Comparison of ENCODE assay signal across 15 mouse cellular contexts in genomic region chr12:51693419-51693818, GRCm38 (mm10). TPM values are rescaled to one million over a fixed set of nuclear protein-coding genes. Genes with fewer than 3 reads are reported as not detected.
DNase-seq lines count a peak whose midpoint lies in the region; TF ChIP-seq lines count a peak whose summit lies in the region.
"Had no signal": no experiment of that assay in that cellular context is flagged by ENCODE, and none has a peak within 500 bp of the region (broad histone marks: within the 10 kb centered on the region; RNA-seq: fewer than 3 reads in every experiment).

No protein-coding gene starts in this region.

- no peaks in the 10 kb centered on the region for H3K36me3 ChIP-seq in heart, embryonic 10.5 days
- 0 out of 2 replicates have a peak, but pooled peaks cover 2% of the 10 kb centered on the region for H3K36me3 ChIP-seq in forebrain, embryonic 10.5 days (replicated peaks)
- H3K36me3 ChIP-seq: embryonic facial prominence, embryonic 13.5 days; forebrain, embryonic 12.5 days; midbrain, embryonic 10.5 days had no signal

- intact Hi-C loops in heart, postnatal 36 days (cut with DNase I) = no loop called here

- peaks cover 35% of the 10 kb centered on the region for H3K4me1 ChIP-seq in heart, embryonic 10.5 days
- H3K4me1 ChIP-seq in embryonic fibroblast, embryonic 13.5 days (ENCODE audit: control insufficient read depth, insufficient read depth, low read length) = peaks cover 5% of the 10 kb centered on the region; the same call in 1 of the 2 replicates
- peaks cover 30% of the 10 kb centered on the region for H3K4me1 ChIP-seq in forebrain, embryonic 10.5 days

- no peak for DNase-seq in heart, embryonic 10.5 days (ENCODE audit: low spot score)
- DNase-seq in heart, postnatal 36 days = no peak
- no peak for DNase-seq in layer of hippocampus, adult 2 months (ENCODE audit: low spot score in 2 of 2)
- no peak for DNase-seq in layer of hippocampus, adult 9-10 months (ENCODE audit: low spot score)
- peak; percentile 43 for DNase-seq in 3T3-L1 (ENCODE audit: low read depth, low spot score)
- DNase-seq in urinary bladder, adult 2 months (ENCODE audit: low spot score) = no peak
- no peak for DNase-seq in forebrain, embryonic 10.5 days (ENCODE audit: extremely low spot score, low spot score)
- DNase-seq: adrenal gland, postnatal 25 days; kidney, adult 8-10 months; retina, postnatal 1 day; thymus, postnatal 4 days had no signal

- 76% methylated on average over 3 of the region's 3 CpGs for WGBS in heart, embryonic 10.5 days
- 81% methylated on average over 3 of the region's 3 CpGs for WGBS in forebrain, embryonic 10.5 days

- H3K4me3 ChIP-seq in heart, embryonic 10.5 days = no peak overlapping the region
- no peak overlapping the region for H3K4me3 ChIP-seq in layer of hippocampus, adult 2 months
- no peak overlapping the region for H3K4me3 ChIP-seq in embryonic fibroblast, embryonic 13.5 days (ENCODE audit: insufficient read depth, low read length)
- no peak overlapping the region for H3K4me3 ChIP-seq in forebrain, embryonic 10.5 days
- H3K4me3 ChIP-seq: forebrain, embryonic 12.5 days had no signal

- no peaks in the 10 kb centered on the region for H3K9me3 ChIP-seq in heart, embryonic 10.5 days
- H3K9me3 ChIP-seq in forebrain, embryonic 10.5 days = no peaks in the 10 kb centered on the region
- H3K9me3 ChIP-seq: embryonic facial prominence, embryonic 13.5 days; forebrain, embryonic 12.5 days; midbrain, embryonic 10.5 days had no signal

- TF ChIP-seq POLR2A in embryonic fibroblast, embryonic 13.5 days (IDR thresholded peaks at IDR 0.05; ENCODE audit: low read depth, low read length) = no peak

- H3K27me3 ChIP-seq in heart, embryonic 10.5 days (ENCODE audit: insufficient read depth, poor library complexity, severe bottlenecking) = no peaks in the 10 kb centered on the region
- no peaks in the 10 kb centered on the region for H3K27me3 ChIP-seq in forebrain, embryonic 10.5 days (ENCODE audit: poor library complexity, severe bottlenecking)
- H3K27me3 ChIP-seq: embryonic facial prominence, embryonic 13.5 days; forebrain, embryonic 12.5 days had no signal

- H3K27ac ChIP-seq in heart, embryonic 10.5 days = peak overlapping the region; percentile 50
- peak overlapping the region; percentile 39; the same call in 1 of the 2 replicates for H3K27ac ChIP-seq in layer of hippocampus, adult 2 months
- peak overlapping the region; percentile 75; the same call in 1 of the 2 replicates for H3K27ac ChIP-seq in embryonic fibroblast, embryonic 13.5 days (ENCODE audit: insufficient read depth, low read length)
- no peak overlapping the region for H3K27ac ChIP-seq in forebrain, embryonic 10.5 days
- H3K27ac ChIP-seq: forebrain, embryonic 12.5 days had no signal

- TF ChIP-seq CTCF in layer of hippocampus, adult 2 months (conservative IDR thresholded peaks at IDR 0.05) = no peak
- no peak for TF ChIP-seq CTCF in embryonic fibroblast, embryonic 13.5 days (IDR thresholded peaks at IDR 0.05; ENCODE audit: borderline replicate concordance, insufficient read depth, low read length)

RNA-seq across cellular contexts. Expression of gene Strn3, which starts 1.7 kb away (rescaled TPM):
- polyA plus RNA-seq in heart, embryonic 10.5 days (2016; fragmentation: Nextera tagmentation; extraction: Ambion mirVana) = 37.6 and 39.3 TPM in 2 replicates
- 100 to 1,000 TPM; 101 to 107 TPM for total RNA-seq in heart, postnatal 36 days (2021)
- total RNA-seq in layer of hippocampus, adult 2 months (2021) = 10 to 100 TPM; 90.6 to 92.0 TPM
- 120 and 129 TPM in 2 replicates for polyA plus RNA-seq in embryonic fibroblast, embryonic 13.5 days (2011; ENCODE audit: insufficient read length, low read depth, missing spikeins)
- polyA plus RNA-seq in urinary bladder, adult 2 months (2012; rRNA removed) = 57.3 and 66.6 TPM in 2 replicates
- polyA plus RNA-seq in forebrain, embryonic 10.5 days (2016; fragmentation: Nextera tagmentation; extraction: Ambion mirVana) = 40.8 and 41.0 TPM in 2 replicates

RNA-seq across cellular contexts. Expression of gene Ap4s1, which starts 2.6 kb away (rescaled TPM):
- 34.9 and 36.2 TPM in 2 replicates for polyA plus RNA-seq in heart, embryonic 10.5 days (2016; fragmentation: Nextera tagmentation; extraction: Ambion mirVana)
- 10 to 100 TPM; 52.6 to 57.2 TPM for total RNA-seq in heart, postnatal 36 days (2021)
- total RNA-seq in layer of hippocampus, adult 2 months (2021) = 10 to 100 TPM; 43.7 to 44.7 TPM
- 11.5 and 16.5 TPM in 2 replicates for polyA plus RNA-seq in embryonic fibroblast, embryonic 13.5 days (2011; ENCODE audit: insufficient read length, low read depth, missing spikeins)
- polyA plus RNA-seq in urinary bladder, adult 2 months (2012; rRNA removed) = 32.5 and 39.1 TPM in 2 replicates
- 40.3 and 41.7 TPM in 2 replicates for polyA plus RNA-seq in forebrain, embryonic 10.5 days (2016; fragmentation: Nextera tagmentation; extraction: Ambion mirVana)
